Mouse (Mus musculus): ENCODE results near the gene Tmem50a.

DNA sequence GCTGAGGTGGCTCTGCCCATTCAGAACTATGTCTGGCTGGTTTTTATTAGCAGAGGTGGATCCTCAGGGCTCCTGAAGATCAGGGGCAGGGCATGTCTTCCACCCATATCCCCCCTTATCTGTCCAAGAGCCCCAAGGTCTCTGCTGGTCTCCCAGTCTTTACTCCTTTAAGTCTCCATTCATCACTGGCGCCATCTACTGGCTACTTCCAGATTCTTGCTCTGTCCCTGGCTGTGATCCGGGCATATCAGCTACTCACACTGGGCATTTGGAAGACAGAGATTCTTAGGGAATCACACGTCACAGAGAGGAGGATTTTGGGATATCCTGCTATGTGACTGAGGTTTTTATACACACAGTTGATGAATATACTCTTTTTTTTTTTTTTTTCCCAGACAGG is 41.5 kb upstream of the Tmem50a start:
- TF ChIP-seq CTCF (IDR thresholded peaks at IDR 0.05; ENCODE audit: low read depth) (peak; percentile 85), EP300 (IDR thresholded peaks at IDR 0.05; ENCODE audit: low read depth) (no peak)

All from liver, embryonic 14.5 days (tissue).